Mouse (Mus musculus): Measurements from ENCODE around the gene Cdx2. TPM values are rescaled to one million over a fixed set of nuclear protein-coding genes. Genes with fewer than 3 reads are reported as not detected.

Cdx2 gene
- polyA plus RNA-seq, 1 experiment from 2014 or later: 0.47 TPM

DNA sequence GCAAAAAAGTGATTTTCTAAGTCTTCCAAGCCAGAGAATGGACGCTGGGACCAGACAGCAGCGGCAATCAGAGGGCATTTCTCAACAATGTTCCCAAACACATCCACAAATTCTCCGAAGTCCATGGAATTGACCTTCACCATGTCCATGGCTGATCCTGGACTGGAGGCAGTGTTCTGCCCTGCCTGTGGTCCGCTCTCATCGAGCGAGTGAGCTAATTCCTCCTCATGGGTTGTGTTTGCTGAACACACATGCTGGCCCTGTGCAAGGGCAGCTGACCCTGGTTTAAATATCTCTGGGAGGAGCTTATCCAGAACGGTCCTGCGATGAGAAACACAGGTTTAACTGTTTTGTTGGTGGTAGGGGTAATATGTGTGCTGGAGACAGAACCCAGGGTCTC is 15.1 kb upstream of the Cdx2 start, which contains the start of gene Urad:
Gene Urad (minus strand): TSS at position 258 of the 400 bp plus-strand sequence.
- H3K27me3 ChIP-seq (ENCODE audit: control insufficient read depth, insufficient read depth, low read length): peaks cover 44% of the 10 kb centered on the region

DNA sequence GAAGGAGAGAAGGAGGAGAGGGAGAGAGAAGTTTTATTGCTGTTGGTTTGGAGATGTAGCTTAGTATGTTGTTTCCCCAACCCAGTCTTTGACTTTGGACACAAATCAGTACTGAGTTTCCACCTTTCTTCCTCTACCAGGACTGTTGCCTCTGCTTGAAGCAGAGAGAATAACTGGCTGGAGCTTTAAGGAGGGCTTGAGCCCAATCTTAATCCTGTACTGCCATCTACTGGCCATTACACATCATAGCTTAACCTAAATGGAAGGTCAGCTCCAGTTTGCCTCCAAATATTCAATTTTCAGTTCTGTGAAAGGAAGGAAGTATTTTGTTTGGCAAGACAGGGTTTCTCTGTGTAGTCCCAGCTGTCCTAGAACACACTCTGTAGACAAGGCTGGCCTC is 12.6 kb upstream of the Cdx2 start:
- Histone ChIP-seq H3K27ac (ENCODE audit: low read length) (no peak overlapping the region), H3K9ac (ENCODE audit: low read length) (no peak overlapping the region), H3K36me3 (ENCODE audit: control insufficient read depth, insufficient read depth) (no peaks in the 10 kb centered on the region), H3K4me3 (ENCODE audit: low read length) (no peak overlapping the region), H3K27me3 (ENCODE audit: control insufficient read depth, insufficient read depth, low read length) (peaks cover 69% of the 10 kb centered on the region), H3K4me2 (ENCODE audit: low read depth, low read length) (no peak overlapping the region), H3K9me3 (replicated peaks; ENCODE audit: control insufficient read depth, low read length) (no peaks in the 10 kb centered on the region), H3K4me1 (ENCODE audit: control insufficient read depth, insufficient read depth, low read length) (peaks cover 2% of the 10 kb centered on the region; the same call in 1 of the 2 replicates)
- ATAC-seq (replicated peaks; ENCODE audit: extremely low read depth, insufficient read depth, low FRiP score): no peak

More for the DNA sequence above, 15.1 kb upstream of the Cdx2 start, which contains the start of gene Urad:
- H3K27ac ChIP-seq (ENCODE audit: low read length): no peak within 1 kb of the TSS
- H3K4me3 ChIP-seq (ENCODE audit: low read length): no peak within 1 kb of the TSS
- H3K9ac ChIP-seq (ENCODE audit: low read length): no peak within 1 kb of the TSS
- H3K4me1 ChIP-seq (ENCODE audit: control insufficient read depth, insufficient read depth, low read length): peaks cover 2% of the 10 kb centered on the region; the same call in 1 of the 2 replicates
- no peak for ATAC-seq (replicated peaks; ENCODE audit: extremely low read depth, insufficient read depth, low FRiP score)
- H3K9me3 ChIP-seq (replicated peaks; ENCODE audit: control insufficient read depth, low read length): no peaks in the 10 kb centered on the region
- no peaks in the 10 kb centered on the region for H3K36me3 ChIP-seq (ENCODE audit: control insufficient read depth, insufficient read depth)
- H3K4me2 ChIP-seq (ENCODE audit: low read depth, low read length): no peak within 1 kb of the TSS
- 69% methylated on average over 8 of the region's 8 CpGs for WGBS

DNA sequence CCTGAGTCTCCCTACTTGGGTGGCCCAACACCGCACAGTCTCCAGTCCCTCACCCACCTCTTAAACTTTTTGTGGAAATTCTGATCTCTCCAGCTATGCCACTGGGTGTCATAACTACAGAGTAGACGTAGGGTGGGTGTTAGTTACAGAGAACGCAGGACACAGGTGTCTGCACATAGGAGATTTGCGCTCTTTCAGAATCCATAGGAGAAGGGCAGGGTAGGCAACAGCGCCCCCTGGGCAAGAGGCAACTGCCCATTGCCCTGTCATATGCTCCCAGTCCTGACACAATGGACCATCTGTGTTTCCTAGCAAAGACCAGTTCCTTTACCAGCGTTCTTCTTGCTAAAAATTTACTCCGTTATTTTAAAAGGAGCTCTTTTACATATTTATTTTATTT is 10.9 kb upstream of the Cdx2 start:
- no peak overlapping the region for H3K27ac ChIP-seq (ENCODE audit: low read length)
- no peaks in the 10 kb centered on the region for H3K36me3 ChIP-seq (ENCODE audit: control insufficient read depth, insufficient read depth)
- no peaks in the 10 kb centered on the region for H3K9me3 ChIP-seq (replicated peaks; ENCODE audit: control insufficient read depth, low read length)
- H3K4me2 ChIP-seq (ENCODE audit: low read depth, low read length): no peak overlapping the region
- no peak for ATAC-seq (replicated peaks; ENCODE audit: extremely low read depth, insufficient read depth, low FRiP score)
- H3K9ac ChIP-seq (ENCODE audit: low read length): no peak overlapping the region
- no peaks in the 10 kb centered on the region for H3K4me1 ChIP-seq (ENCODE audit: control insufficient read depth, insufficient read depth, low read length)
- 25% methylated on average over 7 of the region's 7 CpGs for WGBS
- H3K4me3 ChIP-seq (ENCODE audit: low read length): no peak overlapping the region
- H3K27me3 ChIP-seq (ENCODE audit: control insufficient read depth, insufficient read depth, low read length): peaks cover 86% of the 10 kb centered on the region

DNA sequence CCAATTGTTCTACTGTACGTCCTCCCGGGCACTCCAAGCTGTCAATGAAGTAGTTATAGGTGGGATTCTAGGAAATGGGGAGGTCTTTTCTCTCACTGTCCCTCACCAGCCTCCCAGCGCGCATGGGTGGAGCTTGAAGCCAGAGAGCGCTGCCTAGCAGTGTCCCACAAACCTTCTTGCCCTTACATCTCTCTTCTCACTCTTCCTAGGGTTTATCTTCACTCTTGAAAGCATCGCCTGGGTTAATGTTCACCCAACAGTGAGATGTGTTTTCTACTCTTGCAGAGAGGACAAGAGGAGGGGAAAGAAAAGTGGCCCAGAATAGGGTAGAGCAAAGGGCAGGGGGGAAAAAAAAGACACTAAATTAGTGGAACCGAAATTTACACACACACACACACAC is 10.3 kb upstream of the Cdx2 start:
- H3K27ac ChIP-seq (ENCODE audit: low read length): no peak overlapping the region
- H3K4me2 ChIP-seq (ENCODE audit: low read depth, low read length): no peak overlapping the region
- ATAC-seq (replicated peaks; ENCODE audit: extremely low read depth, insufficient read depth, low FRiP score): no peak

DNA sequence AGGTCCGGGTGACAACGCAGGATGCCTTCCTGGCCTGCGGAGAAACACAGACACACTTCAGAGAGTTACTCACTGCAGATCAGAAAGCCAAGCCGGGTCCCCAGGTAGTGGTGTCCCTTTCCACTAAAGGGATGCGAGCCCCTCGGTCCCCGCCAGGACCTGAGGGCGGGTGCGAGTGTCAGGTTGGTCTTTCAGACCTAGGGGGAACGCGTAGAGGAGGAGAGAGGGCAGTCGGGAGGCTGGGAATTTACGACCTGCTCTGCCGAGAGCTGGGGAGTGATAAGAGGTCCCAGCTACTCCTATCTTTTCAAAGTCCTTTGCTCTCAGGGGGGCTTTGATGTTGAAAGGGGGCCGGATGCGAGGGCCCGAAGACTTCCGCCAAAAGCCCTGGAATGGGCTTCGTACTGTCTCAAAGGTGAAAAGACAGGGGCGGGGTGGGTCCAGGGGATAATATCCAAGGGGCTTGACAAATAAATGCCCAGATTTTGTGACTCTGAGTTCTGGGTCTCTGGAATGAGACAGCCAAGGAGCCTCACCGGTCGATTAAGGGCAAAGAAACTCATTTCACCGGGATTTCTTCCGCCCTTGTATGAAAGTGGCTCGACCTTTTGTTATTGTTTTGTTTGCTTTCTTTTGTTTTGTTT is 8.5 kb upstream of the Cdx2 start:
- Histone ChIP-seq H3K4me3 (ENCODE audit: low read length) (peak overlapping the region; percentile 20), H3K9me3 (replicated peaks; ENCODE audit: control insufficient read depth, low read length) (no peaks in the 10 kb centered on the region), H3K9ac (ENCODE audit: low read length) (no peak overlapping the region), H3K4me2 (ENCODE audit: low read depth, low read length) (peak overlapping the region; percentile 30), H3K4me1 (ENCODE audit: control insufficient read depth, insufficient read depth, low read length) (no peaks in the 10 kb centered on the region), H3K27ac (ENCODE audit: low read length) (no peak overlapping the region), H3K36me3 (ENCODE audit: control insufficient read depth, insufficient read depth) (no peaks in the 10 kb centered on the region), H3K27me3 (ENCODE audit: control insufficient read depth, insufficient read depth, low read length) (peaks cover 91% of the 10 kb centered on the region)
- 2% methylated on average over 25 of the region's 25 CpGs for WGBS
- no peak for ATAC-seq (replicated peaks; ENCODE audit: extremely low read depth, insufficient read depth, low FRiP score)

More for the DNA sequence above, 10.3 kb upstream of the Cdx2 start:
- Histone ChIP-seq H3K4me1 (ENCODE audit: control insufficient read depth, insufficient read depth, low read length) (no peaks in the 10 kb centered on the region), H3K9me3 (replicated peaks; ENCODE audit: control insufficient read depth, low read length) (no peaks in the 10 kb centered on the region), H3K4me3 (ENCODE audit: low read length) (no peak overlapping the region), H3K9ac (ENCODE audit: low read length) (no peak overlapping the region), H3K27me3 (ENCODE audit: control insufficient read depth, insufficient read depth, low read length) (peaks cover 88% of the 10 kb centered on the region), H3K36me3 (ENCODE audit: control insufficient read depth, insufficient read depth) (no peaks in the 10 kb centered on the region)
- WGBS: 3% methylated on average over 7 of the region's 7 CpGs

DNA sequence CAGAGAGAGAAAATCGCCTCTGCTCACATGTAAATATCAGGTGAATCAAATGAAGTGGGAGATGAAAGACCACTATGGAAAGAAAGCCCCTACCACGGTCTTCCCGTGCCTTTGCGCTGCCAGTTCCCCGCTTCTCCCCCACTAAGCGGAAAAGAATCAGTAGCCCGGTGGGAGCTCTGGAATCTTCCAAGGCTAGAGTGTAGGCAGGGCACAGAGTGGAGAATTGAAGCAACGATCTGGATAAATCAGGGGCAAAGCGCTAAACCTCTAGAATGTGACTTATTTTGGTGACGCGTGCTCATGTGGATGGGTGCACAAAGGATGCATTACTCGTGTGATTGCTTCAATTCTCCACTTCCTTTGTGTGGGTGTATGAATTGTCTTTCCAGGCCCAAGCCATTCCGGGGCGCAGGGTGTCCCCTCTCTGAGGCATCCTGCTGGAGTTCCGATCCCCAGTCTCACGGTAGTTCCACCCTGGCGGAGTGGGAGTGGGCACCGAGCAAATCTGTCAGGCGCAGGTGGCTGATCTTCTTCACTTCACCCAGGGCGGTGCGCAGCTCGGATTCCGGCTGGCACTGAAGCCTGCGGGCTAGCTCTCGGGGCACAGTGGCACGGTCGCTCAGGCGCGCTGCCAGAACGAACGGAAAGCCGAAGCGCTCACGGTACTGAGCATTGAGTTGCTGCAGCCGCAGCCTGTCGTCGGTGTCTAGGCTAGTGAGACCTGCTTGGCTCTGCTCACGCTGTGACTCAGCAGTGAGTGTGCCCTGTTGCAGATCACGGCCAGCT is 7.8 kb upstream of the Cdx2 start:
- no peak; the same call in 1 of the 2 replicates for ATAC-seq (replicated peaks; ENCODE audit: extremely low read depth, insufficient read depth, low FRiP score)
- H3K4me1 ChIP-seq (ENCODE audit: control insufficient read depth, insufficient read depth, low read length): no peaks in the 10 kb centered on the region
- no peaks in the 10 kb centered on the region for H3K36me3 ChIP-seq (ENCODE audit: control insufficient read depth, insufficient read depth)
- peak overlapping the region; percentile 20 for H3K4me3 ChIP-seq (ENCODE audit: low read length)
- no peak overlapping the region for H3K9ac ChIP-seq (ENCODE audit: low read length)
- WGBS: 1% methylated on average over 39 of the region's 39 CpGs
- no peaks in the 10 kb centered on the region for H3K9me3 ChIP-seq (replicated peaks; ENCODE audit: control insufficient read depth, low read length)
- H3K27ac ChIP-seq (ENCODE audit: low read length): no peak overlapping the region
- peak overlapping the region; percentile 30 for H3K4me2 ChIP-seq (ENCODE audit: low read depth, low read length)
- peaks cover 94% of the 10 kb centered on the region for H3K27me3 ChIP-seq (ENCODE audit: control insufficient read depth, insufficient read depth, low read length)

DNA sequence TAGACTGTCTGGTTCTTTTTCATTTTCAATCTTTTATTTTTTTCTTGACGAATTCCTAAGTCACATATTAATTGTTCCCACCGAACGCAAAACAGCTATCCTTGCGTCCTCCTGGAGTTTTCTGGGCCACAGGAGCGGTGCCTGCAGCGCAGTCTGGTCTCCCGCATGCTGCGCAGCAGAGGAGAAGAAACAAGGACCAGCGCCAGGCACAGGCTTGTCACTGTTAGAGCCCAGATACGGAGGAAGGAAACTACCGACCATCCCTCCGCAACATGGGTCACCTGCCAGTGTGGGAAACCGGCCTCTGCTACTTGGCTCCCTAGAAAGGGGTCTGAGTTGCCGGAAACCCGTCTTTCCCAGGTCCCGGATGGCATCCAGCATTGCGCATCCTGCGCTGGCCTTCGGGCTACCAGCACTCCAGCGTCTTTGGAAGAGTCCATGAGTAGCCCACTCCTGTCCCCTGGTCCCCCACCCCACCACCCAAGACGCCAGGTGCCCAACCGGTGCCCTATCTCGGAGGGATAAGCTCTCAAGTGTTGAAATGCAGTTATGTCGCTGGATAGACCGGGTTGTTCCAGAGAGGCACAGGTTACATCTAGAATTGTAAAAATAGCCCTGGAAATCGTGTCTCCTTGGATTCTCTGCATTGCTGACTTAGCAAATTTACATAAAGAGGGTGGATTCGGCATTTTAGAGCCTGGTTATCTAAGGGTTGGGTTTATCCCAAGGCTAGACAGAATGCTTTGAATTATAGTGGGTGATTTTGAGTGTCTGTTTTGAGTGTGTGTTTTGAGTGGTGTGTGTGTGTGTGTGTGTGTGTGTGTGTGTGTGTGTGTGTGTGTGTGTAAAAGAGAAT is 6.0 kb upstream of the Cdx2 start:
- Histone ChIP-seq H3K4me3 (ENCODE audit: low read length) (no peak overlapping the region), H3K4me1 (ENCODE audit: control insufficient read depth, insufficient read depth, low read length) (no peaks in the 10 kb centered on the region), H3K9me3 (replicated peaks; ENCODE audit: control insufficient read depth, low read length) (no peaks in the 10 kb centered on the region), H3K36me3 (ENCODE audit: control insufficient read depth, insufficient read depth) (no peaks in the 10 kb centered on the region), H3K27ac (ENCODE audit: low read length) (no peak overlapping the region), H3K4me2 (ENCODE audit: low read depth, low read length) (no peak overlapping the region), H3K9ac (ENCODE audit: low read length) (no peak overlapping the region), H3K27me3 (ENCODE audit: control insufficient read depth, insufficient read depth, low read length) (peaks cover 100% of the 10 kb centered on the region)
- 2% methylated on average over 27 of the region's 27 CpGs for WGBS
- ATAC-seq (replicated peaks; ENCODE audit: extremely low read depth, insufficient read depth, low FRiP score): no peak

DNA sequence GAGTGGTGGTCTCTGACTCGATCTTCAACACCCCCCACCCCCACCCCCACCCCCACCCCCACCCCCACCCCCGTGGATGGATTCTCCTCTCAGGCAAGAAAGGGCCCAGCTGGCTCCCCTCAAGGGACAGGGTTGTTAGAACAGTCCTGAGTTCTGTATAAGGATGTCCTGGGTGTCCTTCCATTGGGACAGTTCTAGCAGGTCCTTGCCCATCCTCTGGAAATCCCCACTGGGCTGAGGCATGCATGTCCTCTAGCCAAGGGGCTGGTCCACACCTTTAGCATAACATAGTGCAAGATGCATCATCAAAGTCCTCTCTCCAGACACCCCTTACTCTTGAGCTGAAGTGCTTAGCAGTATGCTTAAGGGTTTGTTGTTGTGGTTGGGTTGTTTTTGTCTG is 2.7 kb upstream of the Cdx2 start:
- WGBS: 7% methylated on average over 2 of the region's 2 CpGs
- Histone ChIP-seq H3K27ac (ENCODE audit: low read length) (no peak overlapping the region), H3K9ac (ENCODE audit: low read length) (no peak overlapping the region), H3K9me3 (replicated peaks; ENCODE audit: control insufficient read depth, low read length) (no peaks in the 10 kb centered on the region), H3K4me2 (ENCODE audit: low read depth, low read length) (no peak overlapping the region), H3K4me3 (ENCODE audit: low read length) (no peak overlapping the region), H3K36me3 (ENCODE audit: control insufficient read depth, insufficient read depth) (no peaks in the 10 kb centered on the region), H3K27me3 (ENCODE audit: control insufficient read depth, insufficient read depth, low read length) (peaks cover 100% of the 10 kb centered on the region), H3K4me1 (ENCODE audit: control insufficient read depth, insufficient read depth, low read length) (peaks cover 6% of the 10 kb centered on the region; the same call in 1 of the 2 replicates)
- ATAC-seq (replicated peaks; ENCODE audit: extremely low read depth, insufficient read depth, low FRiP score): no peak; the same call in 1 of the 2 replicates
